Mouse (Mus musculus): ENCODE data around the gene Fmod.

DNA sequence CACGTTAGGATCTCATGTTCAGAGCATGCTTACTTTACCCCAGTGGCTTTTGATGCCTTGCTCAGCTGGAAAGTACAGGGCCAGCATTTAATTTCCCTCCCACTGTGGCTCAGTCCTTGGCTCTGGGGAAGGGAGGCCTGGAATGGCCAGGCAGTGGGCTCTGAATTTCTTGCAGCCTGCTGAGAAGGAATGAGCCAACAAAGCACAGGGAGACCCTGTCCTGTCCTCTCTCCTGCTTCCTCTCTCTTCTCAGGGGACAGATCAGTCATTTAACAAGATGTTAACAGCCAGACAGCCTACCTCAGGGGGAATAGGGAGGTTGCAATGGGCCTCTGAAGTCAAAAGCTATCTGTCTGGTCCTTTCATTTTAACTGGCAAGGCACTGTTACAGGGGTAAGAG is 5.3 kb downstream of the Fmod start:
- no peak for TF ChIP-seq CTCF (IDR thresholded peaks at IDR 0.05; ENCODE audit: low read depth)
- no peak for TF ChIP-seq EP300 (IDR thresholded peaks at IDR 0.05; ENCODE audit: low read depth)

Data from liver, embryonic 14.5 days (tissue).